Mouse (Mus musculus): Measurements from ENCODE around the gene Fxn. TPM values are rescaled to one million over a fixed set of nuclear protein-coding genes. Genes with fewer than 3 reads are reported as not detected.

The Fxn gene
- polyA plus RNA-seq, 1 experiment = 17.6 TPM

DNA sequence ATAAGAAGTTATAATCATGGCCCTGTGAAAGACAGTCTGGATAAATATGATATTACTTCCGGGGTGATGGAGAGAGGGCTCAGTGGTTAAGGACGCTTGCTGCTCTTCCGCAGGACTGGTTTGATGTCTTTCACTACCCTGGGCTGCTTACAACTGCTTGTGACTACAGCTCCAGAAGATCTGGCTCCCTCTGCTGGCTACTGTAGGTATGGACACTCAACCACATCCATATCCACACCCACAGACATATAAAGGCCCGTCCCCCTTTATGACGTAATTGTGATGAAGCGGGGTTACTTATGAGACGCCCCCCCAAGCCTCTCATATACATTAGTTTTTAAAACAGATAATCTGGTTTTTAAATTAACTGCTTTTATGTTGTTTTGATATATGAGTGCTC lies 15.4 kb downstream of the Fxn start:
- no peaks in the 10 kb centered on the region for H3K36me3 ChIP-seq (ENCODE audit: control insufficient read depth, insufficient read depth)
- TF ChIP-seq TCF3 (IDR thresholded peaks at IDR 0.05; ENCODE audit: insufficient read length, low read depth) (no peak), POLR2AphosphoS2 (IDR thresholded peaks at IDR 0.05; ENCODE audit: insufficient read length, low read depth) (no peak), SRF (IDR thresholded peaks at IDR 0.05; ENCODE audit: control insufficient read depth, insufficient read length, low read depth) (no peak), MYOD1 (IDR thresholded peaks at IDR 0.05; ENCODE audit: control insufficient read depth in 1 of 3, insufficient read length in 2 of 3, low read depth in 2 of 3) (no peak), E2F4 (IDR thresholded peaks at IDR 0.05; ENCODE audit: insufficient read depth) (no peak), TCF12 (IDR thresholded peaks at IDR 0.05; ENCODE audit: insufficient read depth, poor library complexity, severe bottlenecking) (no peak), MYOG (IDR thresholded peaks at IDR 0.05; ENCODE audit: control insufficient read depth in 1 of 3, insufficient read depth in 1 of 3, insufficient read length in 2 of 3, low read depth in 2 of 3) (no peak)
- H3K79me2 ChIP-seq (ENCODE audit: control insufficient read depth, insufficient read depth) = no peaks in the 10 kb centered on the region

DNA sequence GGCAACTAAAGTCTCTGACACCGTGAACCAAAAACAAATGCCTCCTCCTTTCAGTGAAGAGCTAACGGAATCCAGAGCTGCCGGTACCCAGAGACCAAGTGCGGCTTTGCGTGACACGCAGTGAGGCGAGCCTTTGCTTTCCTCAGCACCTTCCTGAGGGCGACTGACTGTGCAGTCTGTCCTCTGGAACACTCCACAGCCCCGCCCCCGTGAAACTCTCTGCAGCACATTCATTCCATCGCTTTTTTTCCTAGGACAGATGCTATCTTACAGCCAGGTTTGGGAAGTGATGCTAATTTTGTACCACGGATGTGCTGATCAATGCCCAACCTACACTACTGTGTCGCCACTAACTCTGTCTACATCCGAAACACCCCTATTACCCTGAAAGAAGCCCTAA lies 17.7 kb downstream of the Fxn start:
- Histone ChIP-seq H3K79me2 (ENCODE audit: control insufficient read depth, insufficient read depth) (no peaks in the 10 kb centered on the region), H3K36me3 (ENCODE audit: control insufficient read depth, insufficient read depth) (no peaks in the 10 kb centered on the region)
- TF ChIP-seq E2F4 (IDR thresholded peaks at IDR 0.05; ENCODE audit: insufficient read depth) = no peak
- TF ChIP-seq MYOG (IDR thresholded peaks at IDR 0.05; ENCODE audit: control insufficient read depth in 1 of 3, insufficient read depth in 1 of 3, insufficient read length in 2 of 3, low read depth in 2 of 3) = no peak
- no peak for TF ChIP-seq SRF (IDR thresholded peaks at IDR 0.05; ENCODE audit: control insufficient read depth, insufficient read length, low read depth)
- TF ChIP-seq TCF12 (IDR thresholded peaks at IDR 0.05; ENCODE audit: insufficient read depth, poor library complexity, severe bottlenecking) = no peak
- TF ChIP-seq POLR2A (IDR thresholded peaks at IDR 0.05; ENCODE audit: insufficient read length, low read depth) = no peak
- no peak for TF ChIP-seq POLR2AphosphoS2 (IDR thresholded peaks at IDR 0.05; ENCODE audit: insufficient read length, low read depth)
- no peak for TF ChIP-seq MYOD1 (IDR thresholded peaks at IDR 0.05; ENCODE audit: control insufficient read depth in 1 of 3, insufficient read length in 2 of 3, low read depth in 2 of 3)
- no peak for TF ChIP-seq MAX (IDR thresholded peaks at IDR 0.05; ENCODE audit: low read depth)
- no peak for TF ChIP-seq REST (IDR thresholded peaks at IDR 0.05; ENCODE audit: insufficient read depth, insufficient read length)
- no peak for TF ChIP-seq USF1 (IDR thresholded peaks at IDR 0.05; ENCODE audit: low read depth)
- TF ChIP-seq TCF3 (IDR thresholded peaks at IDR 0.05; ENCODE audit: insufficient read length, low read depth) = no peak
- no peak for TF ChIP-seq CEBPB (IDR thresholded peaks at IDR 0.05; ENCODE audit: insufficient read depth, poor library complexity, severe bottlenecking)

More for the DNA sequence above, 15.4 kb downstream of the Fxn start:
- H3K27me3 ChIP-seq (ENCODE audit: control insufficient read depth, insufficient read depth, insufficient read length) = no peaks in the 10 kb centered on the region
- H3K4me3 ChIP-seq = no peak overlapping the region
- no peak overlapping the region for H3K4me2 ChIP-seq (ENCODE audit: low read depth)
- no peak overlapping the region for H3ac ChIP-seq (ENCODE audit: control insufficient read depth, insufficient read length)

DNA sequence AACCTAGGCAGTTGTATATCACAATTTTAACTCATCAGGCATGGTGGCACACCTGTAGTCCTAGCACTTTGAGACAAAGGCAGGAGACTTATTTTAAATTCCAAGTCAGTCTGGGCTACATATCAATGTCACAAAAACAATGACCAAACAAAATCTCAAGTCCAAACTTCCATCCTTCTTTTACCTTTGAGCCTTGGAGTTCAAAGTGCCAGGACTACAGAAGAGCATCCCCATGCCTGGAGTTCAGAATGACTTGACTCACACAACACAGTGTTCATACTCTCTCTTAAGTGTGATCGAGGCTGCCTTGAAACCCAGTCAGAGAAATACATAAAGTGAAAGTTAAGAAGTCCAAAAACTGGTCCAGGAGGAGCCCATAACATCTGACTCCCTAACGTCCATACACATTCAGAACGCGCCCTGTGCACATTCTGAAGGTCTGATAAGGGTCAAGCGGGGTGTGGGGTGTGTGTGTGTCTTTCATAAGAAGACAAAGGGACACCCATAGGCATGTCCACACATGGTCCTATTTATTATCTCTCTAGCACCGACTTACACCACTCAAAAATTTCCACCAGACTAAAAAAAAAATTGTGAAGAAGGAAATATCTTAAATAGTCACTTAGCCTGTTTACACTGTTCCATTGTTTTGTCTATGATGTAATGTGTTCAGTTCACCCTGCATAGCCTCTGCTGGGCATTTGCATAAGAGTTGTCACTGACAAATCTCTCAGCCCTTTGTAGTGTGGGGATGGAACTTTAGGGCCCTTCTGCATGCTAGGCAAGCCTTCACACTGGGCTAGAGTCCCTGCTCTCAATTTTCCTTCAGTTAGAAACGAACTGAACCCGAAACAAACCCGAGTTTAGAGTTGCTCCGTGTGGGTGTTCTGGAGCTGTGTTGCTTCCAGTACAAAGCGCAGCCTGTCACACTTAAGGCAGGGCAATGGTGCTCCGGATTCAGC lies 20.7 kb downstream of the Fxn start:
- no peak overlapping the region for H3ac ChIP-seq (ENCODE audit: control insufficient read depth, insufficient read length)
- H3K27me3 ChIP-seq (ENCODE audit: control insufficient read depth, insufficient read depth, insufficient read length) = no peaks in the 10 kb centered on the region
- H3K36me3 ChIP-seq (ENCODE audit: control insufficient read depth, insufficient read depth) = no peaks in the 10 kb centered on the region
- H3K4me3 ChIP-seq = no peak overlapping the region
- no peaks in the 10 kb centered on the region for H3K79me2 ChIP-seq (ENCODE audit: control insufficient read depth, insufficient read depth)
- TF ChIP-seq SRF (IDR thresholded peaks at IDR 0.05; ENCODE audit: control insufficient read depth, insufficient read length, low read depth) (no peak), MYOD1 (IDR thresholded peaks at IDR 0.05; ENCODE audit: control insufficient read depth in 1 of 3, insufficient read length in 2 of 3, low read depth in 2 of 3) (no peak), POLR2AphosphoS2 (IDR thresholded peaks at IDR 0.05; ENCODE audit: insufficient read length, low read depth) (no peak)
- no peak overlapping the region for H3K4me2 ChIP-seq (ENCODE audit: low read depth)

More for the DNA sequence above, 17.7 kb downstream of the Fxn start:
- H3K4me3 ChIP-seq = no peak overlapping the region
- no peaks in the 10 kb centered on the region for H3K27me3 ChIP-seq (ENCODE audit: control insufficient read depth, insufficient read depth, insufficient read length)
- H3K4me2 ChIP-seq (ENCODE audit: low read depth) = no peak overlapping the region
- no peak overlapping the region for H3ac ChIP-seq (ENCODE audit: control insufficient read depth, insufficient read length)

DNA sequence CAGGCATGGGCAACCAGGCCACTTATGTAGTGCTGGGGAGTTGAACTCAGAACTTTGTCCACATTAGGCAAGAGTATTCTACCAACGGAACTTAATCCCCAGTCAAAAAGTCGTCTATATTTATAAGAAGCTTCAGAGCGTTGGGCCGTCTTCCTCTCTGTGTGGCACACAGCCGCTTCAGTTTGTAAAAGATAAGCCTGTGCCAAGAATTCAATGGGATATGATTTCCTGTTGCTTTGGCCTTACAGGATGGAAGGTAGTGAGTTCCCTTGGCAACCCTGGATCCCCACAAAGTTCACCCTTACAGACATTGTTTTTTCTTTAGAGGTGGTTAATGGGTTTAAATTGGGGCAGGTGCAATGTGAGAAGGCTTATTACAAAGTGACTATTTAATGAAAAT lies 22.0 kb downstream of the Fxn start:
- no peak overlapping the region for H3K4me2 ChIP-seq (ENCODE audit: low read depth)
- no peaks in the 10 kb centered on the region for H3K36me3 ChIP-seq (ENCODE audit: control insufficient read depth, insufficient read depth)
- no peaks in the 10 kb centered on the region for H3K27me3 ChIP-seq (ENCODE audit: control insufficient read depth, insufficient read depth, insufficient read length)
- H3ac ChIP-seq (ENCODE audit: control insufficient read depth, insufficient read length) = no peak overlapping the region
- H3K4me3 ChIP-seq = no peak overlapping the region
- no peak for TF ChIP-seq POLR2A (IDR thresholded peaks at IDR 0.05; ENCODE audit: insufficient read length, low read depth)
- no peak for TF ChIP-seq USF1 (IDR thresholded peaks at IDR 0.05; ENCODE audit: low read depth)
- no peak for TF ChIP-seq E2F4 (IDR thresholded peaks at IDR 0.05; ENCODE audit: insufficient read depth)
- no peak for TF ChIP-seq CEBPB (IDR thresholded peaks at IDR 0.05; ENCODE audit: insufficient read depth, poor library complexity, severe bottlenecking)
- TF ChIP-seq TCF12 (IDR thresholded peaks at IDR 0.05; ENCODE audit: insufficient read depth, poor library complexity, severe bottlenecking) = no peak
- no peak for TF ChIP-seq SRF (IDR thresholded peaks at IDR 0.05; ENCODE audit: control insufficient read depth, insufficient read length, low read depth)
- no peak for TF ChIP-seq MYOG (IDR thresholded peaks at IDR 0.05; ENCODE audit: control insufficient read depth in 1 of 3, insufficient read depth in 1 of 3, insufficient read length in 2 of 3, low read depth in 2 of 3)
- TF ChIP-seq REST (IDR thresholded peaks at IDR 0.05; ENCODE audit: insufficient read depth, insufficient read length) = no peak
- no peak for TF ChIP-seq MYOD1 (IDR thresholded peaks at IDR 0.05; ENCODE audit: control insufficient read depth in 1 of 3, insufficient read length in 2 of 3, low read depth in 2 of 3)
- no peak for TF ChIP-seq TCF3 (IDR thresholded peaks at IDR 0.05; ENCODE audit: insufficient read length, low read depth)
- TF ChIP-seq POLR2AphosphoS2 (IDR thresholded peaks at IDR 0.05; ENCODE audit: insufficient read length, low read depth) = no peak
- no peak for TF ChIP-seq MAX (IDR thresholded peaks at IDR 0.05; ENCODE audit: low read depth)
- no peaks in the 10 kb centered on the region for H3K79me2 ChIP-seq (ENCODE audit: control insufficient read depth, insufficient read depth)
